In genomic region chr2:173426191-173427065, GRCm38 (mm10) we compare ENCODE assay signal across 11 mouse cellular contexts.
DNase-seq lines count a peak whose midpoint lies in the region; ATAC-seq and TF ChIP-seq lines count a peak whose summit lies in the region.
"Had no signal": no experiment of that assay in that cellular context is flagged by ENCODE, and none has a peak within 500 bp of the region (broad histone marks: within the 10 kb centered on the region; RNA-seq: fewer than 3 reads in every experiment).

No protein-coding gene starts in this region.

- TF ChIP-seq EP300 in liver, embryonic 14.5 days (IDR thresholded peaks at IDR 0.05; ENCODE audit: low read depth) = no peak

- TF ChIP-seq CTCF in liver, embryonic 14.5 days (IDR thresholded peaks at IDR 0.05; ENCODE audit: low read depth) = no peak

- peaks cover 20% of the 10 kb centered on the region for H3K4me1 ChIP-seq in forebrain, embryonic 10.5 days
- H3K4me1 ChIP-seq in forebrain, embryonic 12.5 days = peaks cover 7% of the 10 kb centered on the region
- peaks cover 6% of the 10 kb centered on the region for H3K4me1 ChIP-seq in midbrain, embryonic 11.5 days (ENCODE audit: control insufficient read depth, insufficient read depth, low read length)
- peaks cover 7% of the 10 kb centered on the region; the same call in 1 of the 2 replicates for H3K4me1 ChIP-seq in midbrain, embryonic 14.5 days (ENCODE audit: control insufficient read depth, insufficient read depth, low read length)
- no peaks in the 10 kb centered on the region; a peak in 1 of 4 replicates for H3K4me1 ChIP-seq in liver, embryonic 14.5 days (replicated peaks; ENCODE audit: control insufficient read depth in 2 of 2, insufficient read depth in 2 of 2, low read length in 1 of 2)

- H3K9me3 ChIP-seq in forebrain, embryonic 10.5 days = no peaks in the 10 kb centered on the region
- no peaks in the 10 kb centered on the region for H3K9me3 ChIP-seq in forebrain, embryonic 12.5 days
- no peaks in the 10 kb centered on the region for H3K9me3 ChIP-seq in midbrain, embryonic 11.5 days (ENCODE audit: control insufficient read depth, low read length)
- no peaks in the 10 kb centered on the region for H3K9me3 ChIP-seq in midbrain, embryonic 14.5 days (ENCODE audit: control insufficient read depth, low read length)
- H3K9me3 ChIP-seq in liver, embryonic 14.5 days (ENCODE audit: control insufficient read depth, low read length) = no peaks in the 10 kb centered on the region
- H3K9me3 ChIP-seq: limb, embryonic 13.5 days had no signal

- H3K4me2 ChIP-seq in forebrain, embryonic 12.5 days = no peak overlapping the region
- H3K4me2 ChIP-seq in midbrain, embryonic 11.5 days = no peak overlapping the region
- H3K4me2 ChIP-seq in midbrain, embryonic 14.5 days (ENCODE audit: low read length) = no peak overlapping the region
- H3K4me2 ChIP-seq in liver, embryonic 14.5 days (ENCODE audit: low read depth) = no peak overlapping the region
- H3K4me2 ChIP-seq: limb, embryonic 13.5 days had no signal

- H3K27me3 ChIP-seq in forebrain, embryonic 10.5 days (ENCODE audit: poor library complexity, severe bottlenecking) = no peaks in the 10 kb centered on the region
- no peaks in the 10 kb centered on the region for H3K27me3 ChIP-seq in forebrain, embryonic 12.5 days
- H3K27me3 ChIP-seq in midbrain, embryonic 11.5 days (ENCODE audit: control insufficient read depth, insufficient read depth, low read length) = no peaks in the 10 kb centered on the region
- H3K27me3 ChIP-seq in midbrain, embryonic 14.5 days (ENCODE audit: control insufficient read depth, insufficient read depth, low read length) = no peaks in the 10 kb centered on the region
- H3K27me3 ChIP-seq in liver, embryonic 14.5 days (ENCODE audit: control insufficient read depth, insufficient read depth, low read length) = no peaks in the 10 kb centered on the region
- H3K27me3 ChIP-seq: limb, embryonic 13.5 days; Patski had no signal

- no peaks in the 10 kb centered on the region for H3K36me3 ChIP-seq in forebrain, embryonic 10.5 days (replicated peaks)
- no peaks in the 10 kb centered on the region for H3K36me3 ChIP-seq in forebrain, embryonic 12.5 days (replicated peaks)
- H3K36me3 ChIP-seq in midbrain, embryonic 11.5 days (ENCODE audit: control insufficient read depth, insufficient read depth, low read length) = no peaks in the 10 kb centered on the region
- no peaks in the 10 kb centered on the region for H3K36me3 ChIP-seq in midbrain, embryonic 14.5 days (ENCODE audit: control insufficient read depth, insufficient read depth, low read length)
- H3K36me3 ChIP-seq in liver, embryonic 14.5 days (replicated peaks; ENCODE audit: control insufficient read depth, insufficient read depth, low read depth) = no peaks in the 10 kb centered on the region
- H3K36me3 ChIP-seq: limb, embryonic 13.5 days had no signal

- no peak for DNase-seq in forebrain, embryonic 10.5 days (ENCODE audit: extremely low spot score, low spot score)
- no peak for DNase-seq in midbrain, embryonic 11.5 days (ENCODE audit: low spot score, missing footprints)
- no peak for DNase-seq in midbrain, embryonic 14.5 days
- no peak for DNase-seq in liver, embryonic 14.5 days (ENCODE audit: low read depth in 3 of 3, low spot score in 3 of 3)
- peak; percentile 55 to 70 for DNase-seq in thymus, postnatal 36 days
- no peak for DNase-seq in cerebellum, postnatal 25 days
- DNase-seq in cerebellum, postnatal 36 days = no peak
- DNase-seq: heart, postnatal 4 days had no signal

- no peak for ATAC-seq in forebrain, embryonic 12.5 days (ENCODE audit: low FRiP score)
- 0 out of 2 replicates have a peak, but pooled peaks have one; percentile 22 for ATAC-seq in midbrain, embryonic 11.5 days (ENCODE audit: low FRiP score)
- ATAC-seq in midbrain, embryonic 14.5 days (ENCODE audit: low FRiP score, low TSS enrichment) = no peak
- peak; percentile 48; the same call in 1 of the 2 replicates for ATAC-seq in liver, embryonic 14.5 days (ENCODE audit: insufficient read depth)
- ATAC-seq: Patski had no signal

- WGBS in forebrain, embryonic 10.5 days = 73% methylated on average over 16 of the region's 16 CpGs
- WGBS in forebrain, embryonic 12.5 days = 64% methylated on average over 16 of the region's 16 CpGs
- 63% methylated on average over 16 of the region's 16 CpGs for WGBS in midbrain, embryonic 11.5 days
- 51% methylated on average over 16 of the region's 16 CpGs for WGBS in midbrain, embryonic 14.5 days
- WGBS in liver, embryonic 14.5 days (ENCODE audit: insufficient replicate concordance) = 28% methylated on average over 16 of the region's 16 CpGs

- peak overlapping the region; percentile 11 for H3K27ac ChIP-seq in forebrain, embryonic 10.5 days
- no peak overlapping the region for H3K27ac ChIP-seq in forebrain, embryonic 12.5 days
- H3K27ac ChIP-seq in midbrain, embryonic 11.5 days (ENCODE audit: low read depth, low read length) = no peak overlapping the region
- no peak overlapping the region for H3K27ac ChIP-seq in midbrain, embryonic 14.5 days (replicated peaks; ENCODE audit: low read depth, low read length)
- H3K27ac ChIP-seq in liver, embryonic 14.5 days = no peak overlapping the region
- H3K27ac ChIP-seq: limb, embryonic 13.5 days had no signal

- H3K4me3 ChIP-seq in forebrain, embryonic 10.5 days = no peak overlapping the region
- no peak overlapping the region for H3K4me3 ChIP-seq in forebrain, embryonic 12.5 days (replicated peaks)
- no peak overlapping the region for H3K4me3 ChIP-seq in midbrain, embryonic 11.5 days (ENCODE audit: low read depth, low read length)
- no peak overlapping the region for H3K4me3 ChIP-seq in midbrain, embryonic 14.5 days (replicated peaks; ENCODE audit: low read depth, low read length)
- H3K4me3 ChIP-seq in liver, embryonic 14.5 days (ENCODE audit: insufficient read depth in 1 of 2, low read depth in 2 of 2, low read length in 2 of 2) = no peak overlapping the region
- H3K4me3 ChIP-seq: limb, embryonic 13.5 days had no signal

- H3K9ac ChIP-seq in forebrain, embryonic 12.5 days = no peak overlapping the region
- no peak overlapping the region for H3K9ac ChIP-seq in midbrain, embryonic 11.5 days (ENCODE audit: low read length)
- H3K9ac ChIP-seq in midbrain, embryonic 14.5 days (replicated peaks; ENCODE audit: low read length) = no peak overlapping the region
- H3K9ac ChIP-seq in liver, embryonic 14.5 days (replicated peaks) = no peak overlapping the region
- H3K9ac ChIP-seq: limb, embryonic 13.5 days had no signal

Comparison
In these comparisons a context has a peak if more than half of its experiments do, and no peak if none do; other contexts are left out.
1. ATAC-seq: peak in midbrain, embryonic 11.5 days (single experiment) and liver, embryonic 14.5 days (single experiment); none in forebrain, embryonic 12.5 days (single experiment) and midbrain, embryonic 14.5 days (single experiment).
2. DNase-seq: peak in thymus, postnatal 36 days (2 of 2); none in forebrain, embryonic 10.5 days (single experiment), midbrain, embryonic 11.5 days (single experiment), midbrain, embryonic 14.5 days (single experiment), liver, embryonic 14.5 days (0 of 3), cerebellum, postnatal 25 days (0 of 2) and cerebellum, postnatal 36 days (0 of 2).